Mouse (Mus musculus): ENCODE measurements at regions not wholly inside any gene's neighbourhood (a gene's known extent, or its start where the extent isn't known, plus 50 kb on each side); places are given as distances from the start of the nearest gene placed in this dataset.

GRCm38 (mm10) chr15:31173309-31174115, 50.6 kb upstream of the Dap start:
- DNase-seq (ENCODE audit: low read depth, low spot score): no peak
